Mouse (Mus musculus) thymus, adult 18-20 months (tissue): Measurements from ENCODE around the gene Kirrel3.

Experiments
- DNase-seq, 2 experiments: peaks; one replicate each; pipeline ENCODE4 v3.0.0; 2022; ENCODE audit warnings: mixed read lengths in 2 of 2

Kirrel3 gene

DNA sequence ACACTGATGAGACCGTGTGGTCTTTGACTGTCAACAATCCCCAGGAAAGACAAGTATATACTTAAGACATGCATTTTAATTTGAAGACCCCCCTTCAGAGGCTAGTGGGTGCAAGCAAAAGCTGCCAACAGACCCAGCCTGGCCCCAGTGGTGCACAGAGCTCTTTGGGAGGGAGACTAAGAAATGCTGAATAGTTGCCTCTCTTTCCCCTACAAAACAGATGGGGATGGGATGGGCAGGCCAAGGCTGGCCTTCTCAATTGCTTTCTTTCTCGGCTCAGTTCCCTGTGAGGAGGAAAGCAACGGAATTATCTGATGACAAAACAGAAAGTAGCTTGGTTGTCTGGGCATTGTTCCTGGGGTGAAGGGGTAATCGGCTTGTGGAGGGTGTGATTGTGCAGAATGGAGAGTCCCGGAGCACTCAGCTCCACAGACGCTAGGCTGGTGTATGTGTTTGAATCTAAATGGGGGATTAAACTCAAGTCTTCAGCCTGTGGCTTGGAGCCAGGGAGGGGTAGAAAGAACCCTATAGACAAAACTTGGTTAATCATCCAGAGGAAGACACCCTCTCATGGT lies 268.9 kb downstream of the Kirrel3 start:
- DNase-seq, result no peak

DNA sequence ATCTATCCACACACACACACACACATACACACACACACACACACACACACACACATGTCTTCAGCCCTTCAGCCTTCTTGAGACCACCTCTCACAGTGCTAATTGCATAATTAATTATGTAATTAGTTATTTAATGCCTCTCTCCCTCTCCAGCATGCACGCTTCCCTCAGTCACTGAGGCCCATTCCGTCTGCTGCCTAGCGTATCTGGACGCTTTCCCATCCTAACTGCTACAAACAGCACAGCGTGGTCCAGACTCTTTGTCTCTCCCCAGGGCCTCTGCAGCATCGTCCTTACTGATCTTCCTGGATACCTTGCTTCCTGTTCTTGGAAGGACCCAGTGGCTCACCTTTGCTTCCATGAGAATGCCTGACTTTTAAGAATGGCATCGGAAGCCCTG lies 270.4 kb downstream of the Kirrel3 start:
- no peak for DNase-seq

DNA sequence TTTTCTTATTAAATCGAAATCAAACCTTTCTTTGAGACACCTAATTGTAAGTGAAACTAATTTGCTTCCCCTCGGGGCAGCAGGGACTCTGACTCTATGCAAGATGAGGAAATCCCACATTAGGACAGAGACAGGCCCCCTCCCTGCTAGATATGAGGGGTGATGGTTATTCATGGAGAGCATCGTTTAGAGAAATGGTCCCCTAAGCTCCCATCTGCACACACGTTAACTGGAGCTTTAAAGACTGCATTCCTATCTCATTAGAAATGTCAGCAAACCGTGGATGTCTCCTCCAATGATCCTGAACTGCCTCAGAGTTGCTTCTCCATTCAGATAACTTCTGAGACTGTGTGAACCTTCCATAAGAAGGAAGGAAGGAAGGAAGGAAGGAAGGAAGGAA lies 273.2 kb downstream of the Kirrel3 start:
- no peak for DNase-seq

DNA sequence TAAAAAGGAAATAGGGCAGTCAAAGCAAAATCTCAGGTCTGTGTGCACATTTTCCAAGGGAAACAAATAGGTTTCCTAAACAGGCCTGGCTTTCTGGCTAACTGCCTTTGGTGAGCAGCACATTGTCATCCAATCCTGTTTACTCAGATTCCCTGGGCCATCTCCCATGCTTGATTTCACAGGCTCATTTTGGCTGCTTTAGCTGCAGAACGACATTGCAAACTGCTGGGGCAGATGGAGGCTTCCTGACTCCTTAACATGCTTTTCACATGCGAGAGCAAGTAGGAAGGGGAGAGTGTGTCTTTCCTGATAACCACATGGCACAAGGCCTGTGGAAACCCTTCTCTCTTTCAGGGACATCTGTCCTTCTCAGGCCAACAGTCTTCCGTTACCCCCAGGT lies 274.8 kb downstream of the Kirrel3 start:
- no peak for DNase-seq

DNA sequence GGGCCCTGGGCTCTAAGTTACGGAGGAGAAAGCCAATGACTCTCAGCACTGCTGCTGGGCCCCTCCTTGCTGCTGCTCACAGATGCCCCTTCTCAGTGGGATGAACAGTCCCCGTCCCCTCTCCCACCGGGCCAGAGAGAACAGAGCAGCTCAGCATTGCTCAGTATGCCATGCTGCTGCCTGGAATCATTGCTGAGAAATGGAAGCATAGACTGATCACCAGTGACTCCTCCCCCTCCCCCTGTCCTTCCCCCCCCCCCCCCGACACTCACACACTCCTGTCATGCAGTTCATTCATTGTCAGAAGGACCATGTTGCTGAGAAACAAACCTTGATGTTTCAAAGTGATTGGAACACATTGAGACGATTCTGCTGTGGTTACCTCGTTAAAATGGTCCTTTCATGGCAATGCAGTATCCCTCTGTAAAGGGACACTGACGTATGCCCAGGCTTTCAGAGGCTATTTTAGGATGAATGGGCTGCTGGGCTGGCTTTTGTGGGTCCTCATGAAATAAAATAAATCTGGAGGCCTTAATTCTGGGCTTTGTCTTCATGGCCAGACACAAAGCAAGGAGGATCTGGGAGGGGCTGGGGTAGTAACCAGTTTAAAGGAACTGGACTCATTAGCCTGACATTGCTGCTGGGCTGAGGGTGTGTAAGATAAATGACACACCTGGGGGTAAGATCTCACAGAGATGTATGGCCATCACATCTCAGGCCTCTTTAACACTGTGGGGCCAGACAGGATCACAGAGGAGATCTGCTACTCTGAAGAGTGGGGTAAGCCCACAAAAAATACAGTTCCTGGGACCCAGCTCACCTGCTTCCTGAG lies 281.3 kb downstream of the Kirrel3 start:
- DNase-seq, result no peak

DNA sequence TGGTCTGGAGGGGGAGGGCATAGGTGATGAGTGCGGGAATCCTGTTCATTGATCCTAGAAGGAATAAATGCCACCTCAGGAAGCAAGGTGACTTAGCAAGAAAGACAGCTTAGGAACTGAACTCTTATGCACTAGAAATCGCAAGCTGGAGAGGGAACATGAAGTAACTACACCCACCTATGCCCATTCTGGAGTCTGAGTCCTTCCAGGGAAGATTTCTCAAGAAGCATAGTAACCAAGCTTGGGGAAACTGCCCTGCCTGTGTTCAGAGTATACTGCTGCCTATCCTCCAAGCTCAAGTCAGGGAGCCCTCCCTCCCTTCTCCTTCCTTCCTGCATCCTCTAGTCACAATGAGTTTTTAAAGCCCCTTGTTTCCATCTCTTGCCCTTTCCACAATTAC lies 283.3 kb downstream of the Kirrel3 start:
- DNase-seq, result no peak

DNA sequence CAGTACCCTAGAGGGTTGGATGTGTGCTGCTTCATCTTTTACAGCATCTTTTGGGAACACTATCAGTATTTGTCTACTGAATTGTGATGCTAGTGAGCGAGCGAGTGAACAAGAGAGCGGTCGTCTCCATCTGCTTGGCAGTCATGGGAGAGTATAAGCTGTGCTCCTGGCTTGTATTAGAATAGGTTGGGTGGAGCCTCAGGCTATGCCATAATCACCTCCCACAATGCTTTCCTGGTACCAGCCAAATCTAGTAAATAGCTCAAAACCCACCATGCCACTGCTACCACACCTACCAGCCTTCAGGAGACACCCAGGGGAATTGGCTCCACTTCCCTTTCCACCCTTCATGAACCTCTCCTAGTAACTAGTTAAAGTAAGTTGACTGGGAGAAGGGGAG lies 285.3 kb downstream of the Kirrel3 start:
- DNase-seq, result no peak

DNA sequence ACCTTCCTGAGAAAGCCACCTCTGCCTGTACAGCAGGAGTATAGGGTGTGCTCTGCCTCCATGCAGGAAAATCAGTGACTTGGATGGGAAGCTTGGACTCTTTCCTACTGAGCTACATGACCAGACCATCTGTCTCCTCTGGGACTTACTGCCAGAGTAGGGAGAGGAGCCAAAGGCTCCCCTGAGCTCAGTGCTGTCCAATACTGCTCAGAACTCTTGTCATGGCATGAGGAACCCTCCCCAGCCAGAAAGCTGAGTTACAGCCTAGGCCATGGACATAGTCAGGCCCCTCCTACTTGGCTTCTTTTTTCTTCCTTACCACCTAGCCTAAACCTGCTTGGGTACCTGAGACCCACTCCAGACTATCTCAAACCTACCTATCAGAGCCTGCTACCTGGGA lies 285.7 kb downstream of the Kirrel3 start:
- DNase-seq, result no peak

DNA sequence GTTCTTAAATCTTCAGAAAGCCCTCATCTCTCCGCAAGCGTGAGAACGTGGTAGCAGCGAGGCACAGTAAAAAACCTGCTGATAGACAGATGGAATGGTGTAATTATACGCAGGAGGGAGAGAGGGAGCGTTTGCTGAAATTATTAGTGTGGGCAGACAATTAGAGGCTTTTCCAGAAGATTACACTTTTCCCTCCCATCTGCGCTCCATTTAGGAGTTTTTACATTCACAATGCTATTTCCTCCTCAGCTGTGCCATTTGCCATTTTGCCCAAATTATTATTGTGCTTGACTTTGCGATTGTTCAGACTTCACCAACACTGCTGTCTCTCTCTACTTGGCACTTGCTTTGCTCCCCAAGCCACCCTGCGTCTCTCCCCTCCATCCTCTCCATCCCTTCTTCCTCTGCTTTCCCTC lies 286.3 kb downstream of the Kirrel3 start:
- no peak for DNase-seq

DNA sequence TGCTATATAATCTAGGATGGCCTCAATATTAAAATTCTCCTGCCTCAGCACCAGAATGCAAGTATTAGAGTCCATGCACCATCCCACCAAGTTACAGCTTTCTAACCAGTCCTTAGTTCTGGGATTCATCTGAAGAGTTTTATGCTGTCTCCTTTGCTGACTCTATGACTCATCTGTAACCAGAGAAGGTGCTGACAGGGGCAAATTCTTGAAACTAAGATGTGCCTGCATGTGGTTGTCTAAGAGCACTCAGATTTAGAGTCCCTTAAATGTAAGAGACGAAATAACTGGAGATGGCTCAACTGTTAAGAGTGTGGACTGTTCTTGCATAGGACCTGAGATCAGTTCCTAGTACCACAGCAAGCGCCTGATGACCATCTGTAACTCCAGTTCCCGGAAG lies 295.7 kb downstream of the Kirrel3 start:
- DNase-seq, result no peak

DNA sequence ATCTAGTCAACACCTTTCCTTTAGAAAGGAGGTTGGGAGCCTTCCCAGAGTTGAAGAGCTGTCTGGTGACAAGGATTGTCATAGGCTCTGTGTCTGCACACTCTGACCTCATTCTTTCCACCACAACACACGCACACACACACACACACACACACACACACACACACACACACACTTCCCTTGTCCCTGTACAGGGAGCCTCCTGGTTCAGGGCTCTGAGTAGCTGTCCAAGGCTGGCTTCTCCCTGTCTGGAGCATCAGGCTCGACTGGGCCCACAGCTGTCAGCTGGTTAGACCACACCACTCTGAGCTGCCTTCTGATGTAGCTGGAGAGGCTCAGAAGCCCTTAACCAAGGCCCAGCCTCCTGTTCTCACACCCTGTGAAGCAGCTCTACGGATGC lies 302.2 kb downstream of the Kirrel3 start:
- DNase-seq, result no peak

DNA sequence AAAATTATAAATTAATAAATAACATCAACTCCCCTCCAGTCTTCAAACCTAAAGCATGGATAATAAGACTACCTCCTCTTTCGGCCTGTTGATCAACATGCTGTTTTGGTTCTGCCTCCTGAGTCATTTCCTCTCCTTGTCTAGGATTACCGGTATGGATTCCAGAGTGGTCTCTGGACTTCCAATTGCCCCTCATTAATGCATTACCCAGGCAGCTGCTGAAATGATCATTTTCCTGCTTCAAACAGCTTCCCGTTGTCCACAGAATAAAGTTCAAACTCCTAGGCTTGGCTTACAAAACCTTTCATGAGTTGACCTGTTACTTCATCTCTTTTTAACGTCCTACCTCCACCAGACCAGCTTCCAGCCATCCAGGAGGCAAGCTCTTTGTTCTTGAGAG lies 309.5 kb downstream of the Kirrel3 start:
- DNase-seq, result no peak

DNA sequence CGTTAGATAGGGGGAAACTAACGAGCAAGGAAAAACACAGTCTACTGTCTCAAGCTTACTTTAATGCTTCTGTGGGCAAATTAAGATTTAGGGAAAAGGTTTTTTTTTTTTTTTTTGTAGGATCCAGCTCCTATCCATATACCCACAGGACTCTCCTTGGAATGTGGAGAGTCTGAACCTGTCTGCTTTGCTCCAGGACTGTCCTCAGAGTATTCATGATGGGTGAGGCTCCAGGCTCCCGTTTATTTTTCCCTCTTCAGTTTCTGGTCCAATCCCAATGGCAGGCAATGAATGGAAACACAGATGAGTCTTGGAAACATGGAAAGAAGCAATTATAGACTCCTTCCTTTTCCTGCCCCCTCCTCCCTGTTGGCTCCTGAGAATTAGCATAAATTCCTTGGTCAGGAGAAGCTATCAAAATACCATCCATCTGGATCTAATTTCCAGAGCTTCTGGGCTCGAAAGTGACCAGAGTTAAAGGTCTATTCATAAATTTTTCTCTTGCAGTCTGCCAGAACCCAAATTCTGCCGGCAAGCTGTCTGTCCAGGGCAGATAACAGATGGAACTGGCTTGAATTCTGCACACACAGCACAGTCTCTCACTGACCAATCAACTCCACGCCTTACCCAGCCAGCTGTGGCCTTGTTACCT lies 312.1 kb downstream of the Kirrel3 start:
- DNase-seq, result no peak

DNA sequence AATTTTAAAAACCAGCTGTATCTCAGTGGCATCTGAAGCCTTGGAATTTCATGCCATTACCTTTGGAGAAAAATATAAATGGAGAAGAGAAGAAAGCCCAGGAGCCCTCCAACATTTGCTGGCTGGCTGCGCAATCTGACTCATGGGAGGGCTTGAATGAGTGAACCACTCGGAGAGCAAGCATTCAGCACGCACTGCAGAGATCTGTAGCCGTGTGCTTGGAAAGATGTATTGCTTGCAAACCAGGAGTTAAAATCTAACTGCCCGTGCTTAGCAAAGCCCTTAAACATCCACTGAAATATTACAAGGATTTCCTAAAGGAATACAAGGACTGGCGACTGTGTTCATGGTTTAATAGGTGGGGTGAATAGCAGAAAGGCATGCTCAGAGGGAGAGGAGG lies 316.0 kb downstream of the Kirrel3 start:
- no peak for DNase-seq

DNA sequence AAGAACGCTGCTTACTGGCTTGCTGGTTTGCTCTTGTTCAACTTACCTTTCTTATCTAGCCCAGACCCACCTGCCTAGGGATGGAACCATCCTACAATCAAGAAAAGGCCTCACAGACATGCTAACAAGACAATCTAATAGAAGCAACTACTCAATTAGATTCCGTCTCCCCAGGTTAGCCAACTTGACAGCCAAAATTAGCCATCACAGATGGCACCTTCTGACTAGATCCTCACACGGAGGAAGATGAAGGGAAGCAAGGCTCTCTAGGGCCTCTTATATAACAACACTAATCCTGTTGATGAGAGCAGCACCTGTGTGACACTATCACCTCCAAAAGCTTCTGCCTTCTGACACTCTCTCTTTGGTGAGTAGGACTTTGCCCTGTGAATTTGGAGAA lies 321.2 kb downstream of the Kirrel3 start:
- no peak for DNase-seq

DNA sequence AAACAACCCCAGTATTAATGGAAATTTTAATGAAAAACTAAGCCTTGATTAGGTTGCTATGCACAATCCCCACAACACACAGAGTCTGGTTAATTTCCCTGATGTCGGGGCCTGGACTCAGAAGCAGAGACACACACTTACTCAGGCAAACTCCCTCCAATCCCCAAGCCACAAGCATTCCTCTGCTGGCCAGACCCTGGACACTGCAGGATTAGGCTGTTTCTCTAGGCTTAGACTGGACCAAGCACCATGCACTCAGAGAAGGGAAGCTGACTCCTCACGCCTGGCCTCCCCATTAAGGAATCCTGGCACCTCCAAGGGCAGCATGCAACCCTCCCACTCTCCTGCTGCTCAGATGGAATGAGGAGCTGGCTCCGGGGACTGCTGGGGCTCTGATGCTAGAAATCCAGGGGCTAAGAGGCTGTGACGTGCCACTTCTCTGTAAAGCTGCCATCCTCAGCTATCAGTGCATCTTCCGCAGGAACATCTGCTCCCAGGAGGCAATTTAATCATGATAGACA lies 324.4 kb downstream of the Kirrel3 start:
- no peak for DNase-seq

DNA sequence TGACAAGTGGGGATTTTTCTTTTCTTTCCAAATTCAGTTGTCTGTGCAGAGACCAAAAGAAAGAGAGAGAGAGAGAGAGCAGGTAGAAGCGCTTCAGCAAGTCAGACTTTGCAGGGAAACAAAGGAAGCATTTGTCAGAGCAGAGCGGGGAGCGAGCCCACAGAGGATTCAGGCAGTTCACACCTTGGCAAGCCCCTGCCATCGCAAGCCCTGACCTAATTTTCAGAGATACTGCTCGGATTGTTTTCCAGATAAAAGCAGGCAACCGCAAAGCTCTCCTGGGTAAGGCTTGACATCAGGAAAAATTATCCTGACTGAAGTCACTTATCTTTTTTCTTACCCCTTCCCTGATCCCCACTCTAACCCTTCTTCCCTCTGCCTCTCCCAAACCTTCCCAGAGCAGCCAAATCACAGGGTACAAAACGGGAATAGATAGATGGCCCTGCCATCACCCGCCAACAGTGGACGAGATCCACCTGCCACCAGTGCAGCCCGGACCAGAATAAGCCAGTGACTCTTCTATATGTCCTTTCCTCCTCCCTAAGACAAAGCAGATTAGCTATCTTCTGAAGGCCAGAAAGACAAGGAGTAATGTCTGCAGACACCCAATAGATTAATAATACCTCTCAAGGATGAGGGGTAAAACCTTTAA lies 332.8 kb downstream of the Kirrel3 start:
- no peak for DNase-seq

DNA sequence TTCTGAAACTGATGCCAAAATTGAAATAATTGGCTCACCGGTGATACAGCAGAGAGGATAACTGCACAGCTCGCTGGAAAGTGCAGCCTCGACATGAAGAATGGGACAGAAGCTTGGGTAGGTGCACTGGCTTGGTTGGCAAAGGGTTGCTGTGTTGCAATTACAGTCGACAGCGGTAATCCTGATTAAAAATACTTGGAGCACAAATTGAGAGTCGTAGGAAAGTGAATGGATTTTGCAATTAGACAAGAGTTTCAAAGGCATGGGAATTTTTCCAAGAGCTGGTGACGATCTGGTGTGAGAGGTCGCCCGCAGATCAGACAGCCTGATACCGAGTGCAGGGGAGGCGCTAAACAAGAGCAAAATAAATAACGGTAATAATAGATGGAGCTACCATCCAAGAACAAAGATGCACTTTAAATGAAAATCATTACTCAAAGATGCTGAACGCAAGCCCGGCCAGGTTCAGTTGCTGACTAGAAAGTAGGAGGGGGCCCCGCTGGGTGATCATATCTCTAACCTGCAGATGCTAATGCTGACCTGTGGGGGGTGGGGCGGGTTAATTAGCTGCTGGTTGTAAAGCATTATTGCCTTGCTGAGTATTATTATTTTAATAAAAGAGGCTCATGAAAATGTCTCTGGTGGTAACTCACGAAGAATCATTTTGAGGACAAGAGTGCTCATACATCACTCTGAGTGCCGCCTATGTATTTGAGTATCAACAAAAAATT lies 338.8 kb downstream of the Kirrel3 start:
- DNase-seq, result no peak

DNA sequence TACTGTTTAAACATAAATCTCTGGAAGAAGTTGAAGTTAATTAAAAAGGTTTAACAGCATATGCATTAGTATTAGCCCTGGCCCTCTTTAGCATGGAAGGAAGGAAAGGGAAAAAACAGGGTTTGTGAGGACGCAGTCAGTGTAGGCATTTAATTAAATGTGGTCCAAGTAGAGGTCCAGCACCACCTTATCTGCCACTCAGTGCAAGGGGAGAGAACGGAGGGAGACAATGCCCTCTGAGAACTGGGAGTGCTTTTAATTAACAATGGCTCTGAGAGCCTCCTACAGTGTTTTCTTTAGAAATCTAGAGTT lies 339.4 kb downstream of the Kirrel3 start:
- DNase-seq, result no peak

DNA sequence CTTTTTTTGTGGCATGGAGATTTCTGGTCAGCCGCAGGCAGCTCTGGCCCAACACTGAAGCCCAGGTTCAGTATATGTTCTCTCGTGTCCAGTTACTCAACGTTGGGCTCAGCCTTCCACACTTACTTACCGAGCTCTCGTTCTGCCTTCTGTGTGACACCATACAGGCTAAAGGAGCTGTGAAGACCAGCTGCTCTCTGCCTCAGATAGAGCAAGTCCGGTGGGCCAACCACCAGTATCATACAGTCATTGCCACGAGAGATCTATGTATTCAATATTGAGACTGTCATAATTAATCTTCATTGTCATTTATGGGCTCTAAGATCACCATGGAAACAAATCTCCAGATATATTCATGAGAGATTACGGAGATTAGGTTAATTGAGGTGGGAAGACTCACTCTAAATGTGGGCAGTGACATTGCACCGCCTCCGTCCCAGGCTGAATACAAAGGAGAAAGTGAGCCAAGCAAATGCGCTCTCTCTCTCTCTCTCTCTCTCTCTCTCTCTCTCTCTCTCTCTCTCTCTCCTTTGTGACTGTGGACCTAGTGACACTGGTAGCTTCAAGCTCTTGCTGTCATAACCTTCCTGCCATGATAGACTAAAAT lies 339.8 kb downstream of the Kirrel3 start:
- no peak for DNase-seq

DNA sequence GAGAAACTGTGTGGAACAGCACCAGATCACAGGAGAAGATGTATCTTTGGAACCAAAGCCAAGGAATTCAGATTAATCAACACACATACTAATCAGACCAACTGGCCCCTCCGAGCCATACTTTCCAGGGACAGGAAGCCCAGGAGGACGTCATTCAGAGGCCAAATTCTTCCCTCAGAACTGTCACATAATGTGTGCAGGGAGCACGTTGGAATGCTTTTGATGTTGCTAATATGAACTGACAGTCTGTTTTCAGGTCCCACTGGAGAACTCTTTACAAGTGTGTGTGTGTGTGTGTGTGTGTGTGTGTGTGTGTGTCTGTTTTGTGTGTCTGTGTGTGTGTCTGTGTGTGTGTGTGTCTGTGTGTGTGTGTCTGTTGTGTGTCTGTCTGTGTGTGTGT lies 345.0 kb downstream of the Kirrel3 start:
- no peak for DNase-seq

DNA sequence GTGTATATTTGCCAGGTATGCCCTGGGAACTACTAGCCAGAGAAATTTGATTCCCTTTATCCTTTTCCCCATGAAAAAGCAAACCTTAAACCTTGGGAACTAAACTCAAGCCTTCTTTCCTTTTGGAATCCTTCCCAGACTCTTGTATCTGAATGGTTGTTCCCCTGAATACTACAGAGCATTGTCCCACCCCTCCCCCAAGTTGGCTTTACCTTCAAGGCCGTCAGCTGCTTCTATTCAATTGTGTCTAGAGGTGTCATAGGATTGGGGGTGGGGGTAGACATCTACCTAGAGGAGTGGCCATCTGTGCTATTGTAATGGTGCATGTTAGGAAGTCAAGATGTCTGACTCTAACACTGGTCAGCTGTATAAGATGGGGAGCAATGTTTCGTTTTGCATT lies 351.1 kb downstream of the Kirrel3 start:
- no peak for DNase-seq
